Mouse (Mus musculus) cerebellum, adult 2 months (tissue): ENCODE results near the gene Ctsa. TPM values are rescaled to one million over a fixed set of nuclear protein-coding genes. Genes with fewer than 3 reads are reported as not detected.
"Not testable (repeated sequence)": the region's sequence is repeated elsewhere in the genome, so short reads cannot be mapped to it uniquely, and the experiment has no call there.

ENCODE experiments used
- DNase-seq, 2 experiments: peaks; one replicate each; pipeline ENCODE4 v3.0.0; 2021
- H3K27ac ChIP-seq: fragments of 200-500 bp; 2 replicates; pipeline ENCODE4 v1.5.1; 2012; ENCODE audit warnings: low read length, control low read depth, inconsistent platforms; ENCODE audit not compliant: insufficient read depth
- H3K27me3 ChIP-seq: fragments of 200-500 bp; 2 replicates; pipeline ENCODE4 v1.6.1; 2012; ENCODE audit warnings: inconsistent platforms, mild to moderate bottlenecking, low read length, moderate library complexity; ENCODE audit not compliant: control insufficient read depth, insufficient read depth
- H3K4me1 ChIP-seq: fragments of 200-500 bp; 2 replicates; pipeline ENCODE4 v1.6.1; 2011; ENCODE audit warnings: low read length; ENCODE audit not compliant: control insufficient read depth, insufficient read depth
- H3K4me3 ChIP-seq: fragments of 200-500 bp; replicated peaks from 2 replicates; pipeline ENCODE3; 2011; ENCODE audit warnings: mild to moderate bottlenecking, low read depth, low read length, control low read depth; ENCODE audit not compliant: insufficient read depth
- CTCF ChIP-seq: fragments of 200-500 bp; IDR thresholded peaks from 2 replicates; pipeline ENCODE4 v1.5.1; 2011; ENCODE audit warnings: low read depth, mild to moderate bottlenecking, control low read depth, low read length, moderate library complexity, borderline replicate concordance; ENCODE audit not compliant: insufficient read depth
- POLR2A ChIP-seq: fragments of 200-500 bp; IDR thresholded peaks from 2 replicates; pipeline ENCODE4 v1.6.1; 2011; ENCODE audit warnings: low read length, control low read depth, borderline replicate concordance; ENCODE audit not compliant: insufficient read depth
- WGBS: fragments of 180-500 bp; shearing (Covaris S2); methylation state at CpG from one replicate; pipeline ENCODE4 v1.1.7; 2018; 5-methylcytosine and 5-hydroxymethylcytosine counted together
- polyA plus RNA-seq: library from polyadenylated mRNA; depleted of rRNA; stranded (reverse); fragments of >200 nt; gene quantifications from 2 replicates; pipeline ENCODE4 v1.2.3, GENCODE M21; 2012

Ctsa gene
- polyA plus RNA-seq, 1 experiment, result 177 TPM

GRCm38 (mm10) chr2:164790451-164790850 lies 42.2 kb upstream of the Ctsa start:
- 81% methylated on average over 4 of the region's 4 CpGs for WGBS
- TF ChIP-seq CTCF, result no peak
- TF ChIP-seq POLR2A, result no peak
- no peak for DNase-seq
- H3K27ac ChIP-seq, result no peak overlapping the region
- peaks cover 27% of the 10 kb centered on the region for H3K4me1 ChIP-seq
- no peak overlapping the region for H3K4me3 ChIP-seq
- H3K27me3 ChIP-seq, result no peaks in the 10 kb centered on the region

- TF ChIP-seq CTCF, result no peak
- WGBS, result 16% methylated on average over 18 of the region's 18 CpGs
Measured at GRCm38 (mm10) chr2:164791841-164792261, 40.8 kb upstream of the Ctsa start.

GRCm38 (mm10) chr2:164792400-164793190 lies 40.1 kb upstream of the Ctsa start:
- no peaks in the 10 kb centered on the region for H3K27me3 ChIP-seq
- H3K4me1 ChIP-seq, result peaks cover 27% of the 10 kb centered on the region
- DNase-seq, result peak in 1 of 2 experiments; percentile 26
- WGBS, result 77% methylated on average over 12 of the region's 12 CpGs
- no peak overlapping the region for H3K27ac ChIP-seq
- no peak overlapping the region for H3K4me3 ChIP-seq
- peak; percentile 8; the same call in 1 of the 2 replicates for TF ChIP-seq POLR2A
- TF ChIP-seq CTCF, result no peak

More at GRCm38 (mm10) chr2:164791841-164792261, 40.8 kb upstream of the Ctsa start:
- Histone ChIP-seq H3K4me3 (no peak overlapping the region), H3K27ac (peak overlapping the region; percentile 8; the same call in 1 of the 2 replicates), H3K27me3 (no peaks in the 10 kb centered on the region), H3K4me1 (peaks cover 27% of the 10 kb centered on the region)
- DNase-seq, result peak; percentile 73 to 74

- peaks cover 27% of the 10 kb centered on the region for H3K4me1 ChIP-seq
- TF ChIP-seq CTCF, result peak; percentile 75; the same call in 1 of the 2 replicates
- TF ChIP-seq POLR2A, result no peak
- peak; percentile 76 to 77 for DNase-seq
- no peak overlapping the region for H3K27ac ChIP-seq
- no peak overlapping the region for H3K4me3 ChIP-seq
- 57% methylated on average over 3 of the region's 3 CpGs for WGBS
- no peaks in the 10 kb centered on the region for H3K27me3 ChIP-seq
Measured at GRCm38 (mm10) chr2:164793236-164793635, 39.4 kb upstream of the Ctsa start.

GRCm38 (mm10) chr2:164793772-164794171 lies 38.9 kb upstream of the Ctsa start:
- Histone ChIP-seq H3K27me3 (no peaks in the 10 kb centered on the region), H3K27ac (no peak overlapping the region), H3K4me3 (no peak overlapping the region), H3K4me1 (peaks cover 23% of the 10 kb centered on the region)
- DNase-seq, result no peak
- TF ChIP-seq CTCF (no peak), POLR2A (no peak)
- 88% methylated on average over 2 of the region's 2 CpGs for WGBS

GRCm38 (mm10) chr2:164794293-164794692 lies 38.4 kb upstream of the Ctsa start:
- H3K27ac ChIP-seq, result no peak overlapping the region
- WGBS, result 24% methylated on average over 5 of the region's 5 CpGs
- TF ChIP-seq CTCF (peak; percentile 85), POLR2A (no peak)

GRCm38 (mm10) chr2:164795868-164796267 lies 36.8 kb upstream of the Ctsa start:
- no peak overlapping the region for H3K27ac ChIP-seq
- H3K27me3 ChIP-seq, result no peaks in the 10 kb centered on the region
- H3K4me3 ChIP-seq, result no peak overlapping the region
- no peak for DNase-seq
- 76% methylated on average over 4 of the region's 4 CpGs for WGBS
- H3K4me1 ChIP-seq, result peaks cover 19% of the 10 kb centered on the region
- TF ChIP-seq POLR2A, result no peak
- no peak for TF ChIP-seq CTCF

More at GRCm38 (mm10) chr2:164794293-164794692, 38.4 kb upstream of the Ctsa start:
- H3K4me3 ChIP-seq, result no peak overlapping the region
- H3K27me3 ChIP-seq, result no peaks in the 10 kb centered on the region
- peak; percentile 84 for DNase-seq
- H3K4me1 ChIP-seq, result peaks cover 19% of the 10 kb centered on the region

- not testable (repeated sequence) for DNase-seq, H3K4me1 ChIP-seq, H3K27me3 ChIP-seq, H3K27ac ChIP-seq, H3K4me3 ChIP-seq
- peak; percentile 1; the same call in 1 of the 2 replicates for TF ChIP-seq CTCF
- WGBS, result 78% methylated on average over 6 of the region's 6 CpGs
Measured at GRCm38 (mm10) chr2:164798554-164798953, 34.1 kb upstream of the Ctsa start.
